21 mouse cellular contexts compared by ENCODE assay signal in genomic region chr11:88676597-88676996, GRCm38 (mm10). TPM values are rescaled to one million over a fixed set of nuclear protein-coding genes. Genes with fewer than 3 reads are reported as not detected.
DNase-seq lines count a peak whose midpoint lies in the region; ATAC-seq and TF ChIP-seq lines count a peak whose summit lies in the region.
"Had no signal": no experiment of that assay in that cellular context is flagged by ENCODE, and none has a peak within 500 bp of the region (broad histone marks: within the 10 kb centered on the region; RNA-seq: fewer than 3 reads in every experiment).

No protein-coding gene starts in this region.

- no peaks in the 10 kb centered on the region for H3K27me3 ChIP-seq in heart, embryonic 13.5 days (replicated peaks)
- H3K27me3 ChIP-seq in kidney, embryonic 16.5 days (ENCODE audit: insufficient read depth, low read length) = no peaks in the 10 kb centered on the region
- no peaks in the 10 kb centered on the region for H3K27me3 ChIP-seq in testis, adult 2 months (ENCODE audit: control insufficient read depth, insufficient read depth, low read length)
- H3K27me3 ChIP-seq: embryonic facial prominence, embryonic 12.5 days; megakaryocyte, embryonic 14.5 days had no signal

- TF ChIP-seq POLR2A in testis, adult 2 months (IDR thresholded peaks at IDR 0.05; ENCODE audit: control insufficient read depth, low read depth, low read length) = no peak

- H3K27ac ChIP-seq in heart, embryonic 13.5 days (replicated peaks) = 0 out of 2 replicates have a peak overlapping the region, but pooled peaks have one; percentile 20
- 0 out of 2 replicates have a peak overlapping the region, but pooled peaks have one; percentile 12 for H3K27ac ChIP-seq in kidney, embryonic 16.5 days (ENCODE audit: low read length)
- no peak overlapping the region for H3K27ac ChIP-seq in testis, adult 2 months (ENCODE audit: control insufficient read depth, insufficient read depth, low read depth, low read length)

- no peak overlapping the region for H3K4me2 ChIP-seq in heart, embryonic 13.5 days
- no peak overlapping the region for H3K4me2 ChIP-seq in kidney, embryonic 16.5 days (replicated peaks; ENCODE audit: low read depth, low read length)
- H3K4me2 ChIP-seq: embryonic facial prominence, embryonic 12.5 days had no signal

- peaks cover 49% of the 10 kb centered on the region for H3K4me1 ChIP-seq in heart, embryonic 13.5 days
- peaks cover 29% of the 10 kb centered on the region for H3K4me1 ChIP-seq in kidney, embryonic 16.5 days (ENCODE audit: insufficient read depth, low read length)
- peaks cover 4% of the 10 kb centered on the region for H3K4me1 ChIP-seq in testis, adult 2 months (ENCODE audit: control insufficient read depth, insufficient read depth, low read length)
- H3K4me1 ChIP-seq: embryonic facial prominence, embryonic 12.5 days had no signal

- H3K9ac ChIP-seq in heart, embryonic 13.5 days = peak overlapping the region; percentile 28
- H3K9ac ChIP-seq in kidney, embryonic 16.5 days (replicated peaks; ENCODE audit: low read length) = no peak overlapping the region
- H3K9ac ChIP-seq: embryonic facial prominence, embryonic 12.5 days; forebrain, postnatal 0 days; liver, postnatal 0 days had no signal

- TF ChIP-seq CTCF in testis, adult 2 months (IDR thresholded peaks at IDR 0.05; ENCODE audit: control insufficient read depth, insufficient read depth, insufficient replicate concordance, low read depth, low read length) = no peak

- no peaks in the 10 kb centered on the region for H3K9me3 ChIP-seq in heart, embryonic 13.5 days
- no peaks in the 10 kb centered on the region for H3K9me3 ChIP-seq in kidney, embryonic 16.5 days (ENCODE audit: low read length)
- H3K9me3 ChIP-seq: embryonic facial prominence, embryonic 12.5 days had no signal

- 72% methylated on average over 2 of the region's 2 CpGs for WGBS in heart, embryonic 13.5 days
- 80% methylated on average over 2 of the region's 2 CpGs for WGBS in kidney, embryonic 16.5 days

- H3K4me3 ChIP-seq in heart, embryonic 13.5 days = no peak overlapping the region
- no peak overlapping the region for H3K4me3 ChIP-seq in kidney, embryonic 16.5 days (ENCODE audit: low read length)
- H3K4me3 ChIP-seq in testis, adult 2 months (ENCODE audit: control insufficient read depth, low read depth, low read length) = peak overlapping the region; percentile 78
- H3K4me3 ChIP-seq: embryonic facial prominence, embryonic 12.5 days; erythroblast, embryonic 14.5 days; megakaryocyte, embryonic 14.5 days had no signal

- H3K36me3 ChIP-seq in heart, embryonic 13.5 days = peaks cover 62% of the 10 kb centered on the region
- H3K36me3 ChIP-seq in kidney, embryonic 16.5 days (ENCODE audit: insufficient read depth, low read length) = peaks cover 25% of the 10 kb centered on the region
- no peaks in the 10 kb centered on the region for H3K36me3 ChIP-seq in testis, adult 2 months (ENCODE audit: control insufficient read depth, insufficient read depth, low read length)

- DNase-seq in cerebellum, adult 11-12 months = peak; percentile 28
- DNase-seq in cerebellum, adult 8-10 months = no peak
- DNase-seq in heart, postnatal 4 days = no peak
- no peak for DNase-seq in kidney, adult 8-10 months
- no peak for DNase-seq in testis, postnatal 10 days (ENCODE audit: low spot score)
- DNase-seq: adrenal gland, adult 2 months; forebrain, postnatal 0 days; gastrocnemius, postnatal 36 days; heart, postnatal 14 days; left cerebral cortex, postnatal 4 days; liver, postnatal 0 days; right cerebral cortex, postnatal 14 days; spleen, adult 18-20 months; thymus, adult 2 months had no signal

- ATAC-seq in heart, embryonic 13.5 days (ENCODE audit: extremely low read depth, insufficient number of reproducible peaks, low FRiP score, low TSS enrichment) = no peak
- no peak for ATAC-seq in kidney, embryonic 16.5 days (ENCODE audit: low FRiP score, low TSS enrichment)
- ATAC-seq: forebrain, postnatal 0 days; intestine, embryonic 16.5 days; liver, postnatal 0 days had no signal

RNA-seq across cellular contexts. Expression of gene Msi2, which starts 41.7 kb away (rescaled TPM):
- 16.2 and 18.8 TPM in 2 replicates for polyA plus RNA-seq in heart, embryonic 13.5 days (2015; fragmentation: Nextera tagmentation; extraction: Ambion mirVana)
- total RNA-seq in heart, postnatal 4 days (2021) = 100 to 1,000 TPM; 205 to 234 TPM
- 24.3 and 30.0 TPM in 2 replicates for polyA plus RNA-seq in kidney, embryonic 16.5 days (2015; fragmentation: Nextera tagmentation; extraction: Ambion mirVana)
- polyA plus RNA-seq in testis, adult 2 months (2012; rRNA removed) = 69.3 and 71.9 TPM in 2 replicates
